Mouse (Mus musculus) kidney, embryonic 16.5 days (tissue): ENCODE measurements around the gene Abca7. TPM values are rescaled to one million over a fixed set of nuclear protein-coding genes. Genes with fewer than 3 reads are reported as not detected.

ENCODE experiments used
- polyA plus RNA-seq: library from polyadenylated mRNA; unstranded; fragments of >200 nt; fragmentation: Nextera tagmentation; extraction: Ambion mirVana; gene quantifications from 2 replicates; pipeline ENCODE4 v1.2.1, GENCODE M21; 2015

Abca7 gene
- polyA plus RNA-seq, 1 experiment from 2014 or later: 4.2 TPM

Other genes with a start within 250 kb of the Abca7 start
- gene Polrmt, start 249.9 kb upstream of the Abca7 start, polyA plus RNA-seq: 60.9 and 63.8 TPM in 2 replicates
- 0.14 and 0.39 TPM in 2 replicates for gene Fgf22, start 241.4 kb upstream of the Abca7 start, polyA plus RNA-seq
- gene Rnf126, start 229.5 kb upstream of the Abca7 start, polyA plus RNA-seq: 66.4 and 77.0 TPM in 2 replicates
- 23.9 and 26.4 TPM in 2 replicates for gene Fstl3, start 219.2 kb upstream of the Abca7 start, polyA plus RNA-seq
- not detected in 2 replicates for gene Prss57, start 205.5 kb upstream of the Abca7 start, polyA plus RNA-seq
- gene Palm, start 202.9 kb upstream of the Abca7 start, polyA plus RNA-seq: 190 and 194 TPM in 2 replicates
- 18.2 and 18.5 TPM in 2 replicates for gene Misp, start 175.5 kb upstream of the Abca7 start, polyA plus RNA-seq
- gene Ptbp1, start 142.1 kb upstream of the Abca7 start, polyA plus RNA-seq: 431 and 491 TPM in 2 replicates
- gene Prtn3, start 122.0 kb upstream of the Abca7 start, polyA plus RNA-seq: 7.9 and 8.2 TPM in 2 replicates
- gene Plppr3, start 121.9 kb upstream of the Abca7 start, polyA plus RNA-seq: 72.7 and 78.6 TPM in 2 replicates
- 0.60 and 0.76 TPM in 2 replicates for gene Elane, start 110.2 kb upstream of the Abca7 start, polyA plus RNA-seq
- not detected in 2 replicates for gene Cfd, start 105.6 kb upstream of the Abca7 start, polyA plus RNA-seq
- 71.0 and 72.4 TPM in 2 replicates for gene Med16, start 87.6 kb upstream of the Abca7 start, polyA plus RNA-seq
- gene Gm26602, start 85.6 kb upstream of the Abca7 start, polyA plus RNA-seq: 9.2 TPM in 1 of 2 replicates, not detected in the other
- 1.5 and 2.1 TPM in 2 replicates for gene Kiss1r, start 79.5 kb upstream of the Abca7 start, polyA plus RNA-seq
- gene R3hdm4, start 75.3 kb upstream of the Abca7 start, polyA plus RNA-seq: 169 and 170 TPM in 2 replicates
- 5.5 and 9.2 TPM in 2 replicates for gene Arid3a, start 69.5 kb upstream of the Abca7 start, polyA plus RNA-seq
- gene Wdr18, start 36.3 kb upstream of the Abca7 start, polyA plus RNA-seq: 101 and 113 TPM in 2 replicates
- 0.54 and 0.71 TPM in 2 replicates for gene Grin3b, start 25.8 kb upstream of the Abca7 start, polyA plus RNA-seq
- 10.8 and 11.2 TPM in 2 replicates for gene Tmem259, start 12.2 kb upstream of the Abca7 start, polyA plus RNA-seq
- gene Cnn2, start 7.9 kb upstream of the Abca7 start, polyA plus RNA-seq: 309 and 332 TPM in 2 replicates
- gene Arhgap45, start 20.2 kb downstream of the Abca7 start, polyA plus RNA-seq: 10.5 and 11.3 TPM in 2 replicates
- 242 and 248 TPM in 2 replicates for gene Polr2e, start 43.3 kb downstream of the Abca7 start, polyA plus RNA-seq
- 617 and 706 TPM in 2 replicates for gene Gpx4, start 50.7 kb downstream of the Abca7 start, polyA plus RNA-seq
- gene Sbno2, start 109.1 kb downstream of the Abca7 start, polyA plus RNA-seq: 16.1 and 17.6 TPM in 2 replicates
- gene Stk11, start 119.3 kb downstream of the Abca7 start, polyA plus RNA-seq: 18.2 and 20.2 TPM in 2 replicates
- gene Atp5d, start 142.1 kb downstream of the Abca7 start, polyA plus RNA-seq: 676 and 688 TPM in 2 replicates
- gene Cbarp, start 144.3 kb downstream of the Abca7 start, polyA plus RNA-seq: 6.4 and 7.3 TPM in 2 replicates
- gene Midn, start 151.8 kb downstream of the Abca7 start, polyA plus RNA-seq: 15.9 and 16.8 TPM in 2 replicates
- gene Cirbp, start 169.5 kb downstream of the Abca7 start, polyA plus RNA-seq: 96.2 and 101 TPM in 2 replicates
- gene 1600002K03Rik, start 176.4 kb downstream of the Abca7 start, polyA plus RNA-seq: 15.2 and 15.3 TPM in 2 replicates
- gene Efna2, start 183.0 kb downstream of the Abca7 start, polyA plus RNA-seq: 11.0 and 11.8 TPM in 2 replicates
- 72.2 and 74.6 TPM in 2 replicates for gene Mum1, start 229.9 kb downstream of the Abca7 start, polyA plus RNA-seq